Mouse (Mus musculus) midbrain, embryonic 15.5 days (tissue): ENCODE data around the gene Stx1a. TPM values are rescaled to one million over a fixed set of nuclear protein-coding genes. Genes with fewer than 3 reads are reported as not detected.

Source experiments
- ATAC-seq: fragments of 200-750 bp; cut with Nextera tagmentation; replicated peaks from 2 replicates; pipeline ENCODE4 v1.8.0; 2017; ENCODE audit warnings: moderate TSS enrichment
- H3K27ac ChIP-seq: fragments of 300-500 bp; sonication (generic); 2 replicates; pipeline ENCODE4 v1.5.1; 2015; ENCODE audit warnings: mild to moderate bottlenecking, inconsistent platforms
- H3K27me3 ChIP-seq: fragments of 300-500 bp; sonication (generic); replicated peaks from 2 replicates; pipeline ENCODE4 v1.6.1; 2015; ENCODE audit warnings: inconsistent platforms
- H3K36me3 ChIP-seq: fragments of 300-500 bp; sonication (generic); replicated peaks from 2 replicates; pipeline ENCODE4 v1.6.1; 2015; ENCODE audit warnings: inconsistent platforms
- H3K4me1 ChIP-seq: fragments of 300-500 bp; sonication (generic); 2 replicates; pipeline ENCODE4 v1.6.1; 2015; ENCODE audit warnings: inconsistent platforms
- H3K4me2 ChIP-seq: fragments of 300-500 bp; sonication (generic); 2 replicates; pipeline ENCODE4 v1.6.1; 2015; ENCODE audit warnings: inconsistent platforms, mild to moderate bottlenecking, moderate library complexity
- H3K4me3 ChIP-seq: fragments of 300-500 bp; sonication (generic); 2 replicates; pipeline ENCODE4 v1.5.1; 2015; ENCODE audit warnings: mild to moderate bottlenecking, inconsistent platforms
- H3K9ac ChIP-seq: fragments of 300-500 bp; sonication (generic); 2 replicates; pipeline ENCODE4 v1.6.1; 2015; ENCODE audit warnings: mild to moderate bottlenecking, inconsistent platforms
- H3K9me3 ChIP-seq: fragments of 300-500 bp; sonication (generic); 2 replicates; pipeline ENCODE4 v1.6.1; 2016; ENCODE audit warnings: inconsistent platforms
- WGBS: fragments of 180-500 bp; shearing (Covaris S2); methylation state at CpG from one replicate; pipeline ENCODE4 v1.1.7; 2015; ENCODE audit warnings: mixed read lengths; 5-methylcytosine and 5-hydroxymethylcytosine counted together
- polyA plus RNA-seq: library from polyadenylated mRNA; unstranded; fragments of >200 nt; fragmentation: Nextera tagmentation; extraction: Ambion mirVana; gene quantifications from 2 replicates; pipeline ENCODE4 v1.2.1, GENCODE M21; 2015

Gene Stx1a
- polyA plus RNA-seq, 1 experiment from 2014 or later: 156 TPM

- whole genome bisulfite sequencing: under 1% methylated on average over 70 of the region's 83 CpGs
- peaks cover 2% of the 10 kb centered on the region; the same call in 1 of the 2 replicates for H3K36me3 ChIP-seq
Measured at GRCm38 (mm10) chr5:135077564-135078481, 54.5 kb downstream of the Stx1a start, which contains the start of gene Vps37d. TSS of gene Vps37d (minus strand) at chr5:135078266.

GRCm38 (mm10) chr5:135078482-135078810, 55.2 kb downstream of the Stx1a start:
- H3K4me1 ChIP-seq: peaks cover 22% of the 10 kb centered on the region
- H3K27ac ChIP-seq: peak overlapping the region; percentile 95
- peak overlapping the region; percentile 100 for H3K4me3 ChIP-seq
- H3K4me2 ChIP-seq: peak overlapping the region; percentile 67
- WGBS: 2% methylated on average over 11 of the region's 11 CpGs
- no peaks in the 10 kb centered on the region for H3K9me3 ChIP-seq
- peak; percentile 45; the same call in 1 of the 2 replicates for ATAC-seq
- no peaks in the 10 kb centered on the region; the same call in 1 of the 2 replicates for H3K36me3 ChIP-seq
- peak overlapping the region; percentile 100 for H3K9ac ChIP-seq
- no peaks in the 10 kb centered on the region for H3K27me3 ChIP-seq

More at GRCm38 (mm10) chr5:135077564-135078481, 54.5 kb downstream of the Stx1a start, which contains the start of gene Vps37d:
- Histone ChIP-seq H3K4me1 (peaks cover 24% of the 10 kb centered on the region), H3K9ac (peak within 1 kb of the TSS; percentile 100), H3K27me3 (no peaks in the 10 kb centered on the region), H3K27ac (peak within 1 kb of the TSS; percentile 95), H3K9me3 (no peaks in the 10 kb centered on the region), H3K4me2 (peak within 1 kb of the TSS; percentile 67), H3K4me3 (peak within 1 kb of the TSS; percentile 100)
- peak; percentile 84 for ATAC-seq

- WGBS: 90% methylated on average over 2 of the region's 2 CpGs
- no peak for ATAC-seq
- H3K9ac ChIP-seq: no peak overlapping the region
- H3K4me3 ChIP-seq: no peak overlapping the region
- H3K27me3 ChIP-seq: no peaks in the 10 kb centered on the region
- no peak overlapping the region for H3K4me2 ChIP-seq
- no peak overlapping the region for H3K27ac ChIP-seq
- no peaks in the 10 kb centered on the region; the same call in 1 of the 2 replicates for H3K36me3 ChIP-seq
- no peaks in the 10 kb centered on the region for H3K9me3 ChIP-seq
- peaks cover 16% of the 10 kb centered on the region for H3K4me1 ChIP-seq
Measured at GRCm38 (mm10) chr5:135079578-135079977, 56.3 kb downstream of the Stx1a start.

GRCm38 (mm10) chr5:135080539-135080938, 57.3 kb downstream of the Stx1a start:
- Histone ChIP-seq H3K4me3 (no peak overlapping the region), H3K4me2 (no peak overlapping the region), H3K27me3 (no peaks in the 10 kb centered on the region), H3K27ac (no peak overlapping the region), H3K4me1 (peaks cover 16% of the 10 kb centered on the region), H3K9ac (no peak overlapping the region), H3K9me3 (no peaks in the 10 kb centered on the region), H3K36me3 (no peaks in the 10 kb centered on the region; the same call in 1 of the 2 replicates)
- ATAC-seq: no peak
- 82% methylated on average over 5 of the region's 5 CpGs for WGBS

GRCm38 (mm10) chr5:135086871-135087270, 63.6 kb downstream of the Stx1a start:
- Histone ChIP-seq H3K4me2 (no peak overlapping the region), H3K4me3 (no peak overlapping the region), H3K27me3 (peaks cover 40% of the 10 kb centered on the region), H3K4me1 (no peaks in the 10 kb centered on the region), H3K9ac (no peak overlapping the region), H3K9me3 (no peaks in the 10 kb centered on the region), H3K27ac (no peak overlapping the region), H3K36me3 (no peaks in the 10 kb centered on the region)
- no peak for ATAC-seq
- WGBS: 68% methylated on average over 4 of the region's 4 CpGs

GRCm38 (mm10) chr5:135089653-135090052, 66.4 kb downstream of the Stx1a start, which contains the start of gene Mlxipl:
TSS of gene Mlxipl (plus strand) at chr5:135089890.
- Histone ChIP-seq H3K4me2 (no peak within 1 kb of the TSS), H3K9me3 (no peaks in the 10 kb centered on the region), H3K27ac (no peak within 1 kb of the TSS), H3K36me3 (no peaks in the 10 kb centered on the region), H3K9ac (no peak within 1 kb of the TSS), H3K27me3 (peaks cover 46% of the 10 kb centered on the region), H3K4me1 (no peaks in the 10 kb centered on the region), H3K4me3 (no peak within 1 kb of the TSS)
- WGBS: 3% methylated on average over 37 of the region's 39 CpGs
- no peak for ATAC-seq

Other genes starting within 250 kb of the Stx1a start
- not detected in 2 replicates for gene Tmem270, start 116.7 kb upstream of the Stx1a start, polyA plus RNA-seq
- 0.32 TPM in 1 of 2 replicates, not detected in the other for gene Cldn13, start 108.0 kb upstream of the Stx1a start, polyA plus RNA-seq
- 7.2 and 8.4 TPM in 2 replicates for gene Mettl27, start 91.1 kb upstream of the Stx1a start, polyA plus RNA-seq
- not detected in 2 replicates for gene Cldn4, start 76.5 kb upstream of the Stx1a start, polyA plus RNA-seq
- 2.1 and 3.0 TPM in 2 replicates for gene Cldn3, start 37.3 kb upstream of the Stx1a start, polyA plus RNA-seq
- 68.4 and 70.1 TPM in 2 replicates for gene Abhd11, start 14.3 kb upstream of the Stx1a start, polyA plus RNA-seq
- 43.4 and 47.8 TPM in 2 replicates for gene Dnajc30, start 40.7 kb downstream of the Stx1a start, polyA plus RNA-seq
- 78.1 and 82.5 TPM in 2 replicates for gene Bud23, start 41.5 kb downstream of the Stx1a start, polyA plus RNA-seq
- gene Vps37d, start 54.8 kb downstream of the Stx1a start, polyA plus RNA-seq: 39.5 and 47.8 TPM in 2 replicates
- 0.81 and 0.91 TPM in 2 replicates for gene Mlxipl, start 66.4 kb downstream of the Stx1a start, polyA plus RNA-seq
- gene Tbl2, start 126.2 kb downstream of the Stx1a start, polyA plus RNA-seq: 13.2 and 13.4 TPM in 2 replicates
- gene Bcl7b, start 144.8 kb downstream of the Stx1a start, polyA plus RNA-seq: 41.8 and 48.4 TPM in 2 replicates
- 30.5 and 30.9 TPM in 2 replicates for gene Baz1b, start 163.8 kb downstream of the Stx1a start, polyA plus RNA-seq
- gene Fzd9, start 227.7 kb downstream of the Stx1a start, polyA plus RNA-seq: 11.5 and 15.4 TPM in 2 replicates